ENCODE assay signal across 8 mouse cellular contexts in the genomic region with DNA sequence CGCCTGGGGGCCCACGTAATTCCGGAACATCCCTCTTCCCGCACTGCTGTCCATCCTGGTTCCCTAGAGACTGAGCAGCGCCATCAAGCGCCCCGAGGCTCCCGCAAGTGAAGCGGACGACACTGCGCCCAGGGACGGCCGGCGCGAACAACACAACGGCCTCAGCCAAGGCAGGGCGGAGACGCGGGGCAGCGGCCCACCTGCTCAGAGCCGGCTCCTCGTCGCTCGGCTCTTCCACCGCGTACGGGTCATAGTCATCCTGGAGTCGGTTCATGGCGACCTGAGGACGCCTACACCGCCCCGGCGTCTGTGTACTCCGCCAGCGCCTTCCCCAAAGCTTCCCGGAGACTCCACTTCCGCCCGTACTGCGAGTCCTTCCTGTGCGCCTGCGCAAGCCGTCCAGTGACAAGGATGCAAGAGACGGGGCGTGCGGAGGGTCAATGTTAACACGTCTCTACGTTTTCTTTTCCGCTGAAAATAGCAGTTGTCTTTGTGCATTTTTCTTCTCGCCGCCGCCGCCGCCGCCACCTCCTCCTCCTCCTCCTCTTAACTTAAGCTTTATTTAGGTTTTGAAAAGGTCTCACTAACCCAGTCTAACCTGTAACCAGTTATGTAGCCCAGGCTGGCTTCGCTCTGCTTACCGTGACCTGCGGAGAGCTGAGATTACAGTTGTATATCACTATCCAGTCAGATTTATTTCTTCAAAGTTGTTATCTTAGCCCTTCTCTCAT. TPM values are rescaled to one million over a fixed set of nuclear protein-coding genes. Genes with fewer than 3 reads are reported as not detected.
DNase-seq lines count a peak whose midpoint lies in the region; ATAC-seq and TF ChIP-seq lines count a peak whose summit lies in the region.

Eapp (minus strand) TSS at position 387 of the 731 bp plus-strand sequence.

- peak within 1 kb of the TSS; percentile 89 for H3K4me3 ChIP-seq in hindbrain, embryonic 14.5 days (replicated peaks; ENCODE audit: low read length)

- H3K9ac ChIP-seq in hindbrain, embryonic 14.5 days, result peak within 1 kb of the TSS; percentile 94

- H3K9me3 ChIP-seq in hindbrain, embryonic 14.5 days (ENCODE audit: control insufficient read depth, low read length), result no peaks in the 10 kb centered on the region

- H3K27ac ChIP-seq in hindbrain, embryonic 14.5 days, result peak within 1 kb of the TSS; percentile 98

- POLR2A ChIA-PET in Patski (lab: Charles Lee), result interaction anchor here (0.6 to 0.9 kb wide), 3 partner anchors 8 to 54 kb away, joined by 3 read pairs; no protein-coding TSS in a partner anchor

- CTCF ChIA-PET in Patski (lab: Charles Lee), result no interaction called here

- H3K27me3 ChIP-seq in Patski, result no peaks in the 10 kb centered on the region
- H3K27me3 ChIP-seq in hindbrain, embryonic 14.5 days (ENCODE audit: control insufficient read depth, insufficient read depth, low read length), result no peaks in the 10 kb centered on the region

- under 1% methylated on average over 57 of the region's 57 CpGs for WGBS in hindbrain, embryonic 14.5 days

- peak within 1 kb of the TSS; percentile 74 for H3K4me2 ChIP-seq in hindbrain, embryonic 14.5 days (replicated peaks)

- peak; percentile 58 for ATAC-seq in Patski
- peak; percentile 92 for ATAC-seq in hindbrain, embryonic 14.5 days (ENCODE audit: low FRiP score)

- peak; percentile 81 for DNase-seq in Patski (ENCODE audit: low read depth, low spot score)
- DNase-seq in cerebellum, postnatal 14 days, result peak; percentile 95 to 97
- peak; percentile 90 to 93 for DNase-seq in frontal cortex, postnatal 25 days (ENCODE audit: low spot score in 2 of 2)
- DNase-seq in hindbrain, embryonic 14.5 days (ENCODE audit: low spot score), result peak; percentile 94
- DNase-seq in layer of hippocampus, postnatal 36 days, result peak; percentile 93 to 95
- peak; percentile 98 for DNase-seq in lung, postnatal 36 days
- peak; percentile 99 for DNase-seq in retina, postnatal 1 day
- peak; percentile 89 to 95 for DNase-seq in urinary bladder, adult 18-20 months (ENCODE audit: low spot score in 2 of 2)

- in situ Hi-C loops in Patski (cut with MboI; ENCODE audit: low pct_unique_long_range_greater_than_20kb), result no loop called here

- peak; percentile 46 for TF ChIP-seq CTCF in Patski (IDR thresholded peaks at IDR 0.05)

- peaks cover 9% of the 10 kb centered on the region; the same call in 1 of the 2 replicates for H3K4me1 ChIP-seq in hindbrain, embryonic 14.5 days (replicated peaks; ENCODE audit: control insufficient read depth, insufficient read depth, low read length)

- H3K36me3 ChIP-seq in hindbrain, embryonic 14.5 days (replicated peaks; ENCODE audit: control insufficient read depth, insufficient read depth), result peaks cover 23% of the 10 kb centered on the region

RNA-seq across cellular contexts. Expression of gene Eapp, which starts in this region (rescaled TPM):
- 52.7 TPM for polyA plus RNA-seq in Patski (2021)
- 64.4 and 78.5 TPM in 2 replicates for polyA plus RNA-seq in hindbrain, embryonic 14.5 days (2014; fragmentation: Nextera tagmentation; extraction: Ambion mirVana)
- 10 to 100 TPM; 42.7 to 47.1 TPM for total RNA-seq in layer of hippocampus, postnatal 36 days (2021)

Comparison
In these comparisons a context has a peak if more than half of its experiments do, and no peak if none do; other contexts are left out.
1. Peak in every context shown above with its lines: DNase-seq, ATAC-seq, H3K4me3 ChIP-seq and H3K27ac ChIP-seq.